Mouse (Mus musculus): ENCODE data around the gene Atp1a2. TPM values are rescaled to one million over a fixed set of nuclear protein-coding genes. Genes with fewer than 3 reads are reported as not detected.
A peak's percentile ranks its signal among the peaks of the same experiment; 100 is the strongest.

Atp1a2 gene
- polyA plus RNA-seq, 1 experiment, result 93.0 TPM

DNA sequence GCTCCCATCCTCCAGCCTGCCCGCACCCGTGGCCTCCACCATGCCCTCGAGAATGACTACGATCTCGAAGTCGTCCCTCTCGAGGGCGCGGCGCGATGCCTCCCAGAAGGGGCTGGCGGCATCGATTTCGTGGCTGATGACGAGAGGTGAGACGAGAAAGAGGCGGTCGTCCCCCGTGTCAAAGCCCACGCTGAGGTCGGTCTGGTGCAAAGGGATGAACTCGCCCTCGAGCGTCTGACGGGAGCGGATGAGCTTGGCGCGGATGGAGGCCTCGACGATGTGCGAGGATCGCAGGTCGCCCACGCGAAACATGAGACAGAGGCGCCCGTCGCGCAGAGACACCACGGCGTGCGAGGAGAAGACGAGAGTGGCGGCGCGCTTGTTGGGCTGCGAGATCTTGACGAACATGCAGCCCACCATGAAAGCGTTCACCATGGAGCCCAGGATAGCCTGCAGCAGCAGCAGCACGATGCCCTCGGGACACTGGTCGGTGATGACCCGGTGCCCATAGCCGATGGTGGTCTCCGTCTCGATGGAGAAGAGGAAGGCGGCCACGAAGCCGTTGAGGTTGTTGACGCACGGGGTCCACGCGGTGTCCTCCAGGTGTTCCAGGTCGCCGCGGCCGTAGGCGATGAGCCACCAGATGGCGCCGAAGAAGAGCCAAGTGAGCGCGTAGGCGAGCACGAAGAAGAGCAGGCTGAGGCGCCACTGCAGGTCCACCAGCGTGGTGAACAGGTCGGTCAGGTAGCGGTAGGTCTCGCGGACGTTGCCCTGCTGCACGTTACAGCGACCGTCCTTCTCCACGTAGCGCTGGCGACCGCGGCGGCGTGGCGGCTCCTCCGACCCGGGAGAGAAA is 28.0 kb upstream of the Atp1a2 start:
- no peak for TF ChIP-seq POLR2A (IDR thresholded peaks at IDR 0.05; ENCODE audit: borderline replicate concordance, extremely low read depth, low read depth, low read length)
- peak; percentile 37; the same call in 1 of the 2 replicates for TF ChIP-seq CTCF (IDR thresholded peaks at IDR 0.05; ENCODE audit: insufficient read depth, low read length)

DNA sequence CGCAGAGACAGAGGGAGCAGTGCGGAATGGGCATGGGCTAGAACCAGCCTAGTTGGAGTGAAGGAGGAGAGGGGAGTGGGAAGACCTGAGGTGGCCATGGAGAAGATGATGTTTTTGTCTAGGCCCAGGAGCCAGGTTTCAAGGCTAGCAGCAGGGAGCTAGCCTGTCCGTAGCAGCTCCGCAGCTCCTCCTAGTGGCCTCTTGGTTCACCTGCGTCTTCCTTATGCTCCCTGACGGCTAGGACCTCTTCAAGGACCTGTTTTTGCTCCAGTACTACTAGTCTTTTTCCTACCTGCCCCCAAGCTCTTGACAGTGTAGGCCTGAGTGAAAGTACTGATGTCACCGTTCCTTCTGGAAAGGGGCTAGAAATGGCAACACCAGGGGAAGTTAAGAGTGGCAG is 26.9 kb upstream of the Atp1a2 start:
- 19% methylated on average over 7 of the region's 7 CpGs for WGBS
- peak; percentile 70 for DNase-seq
- TF ChIP-seq POLR2A (IDR thresholded peaks at IDR 0.05; ENCODE audit: borderline replicate concordance, extremely low read depth, low read depth, low read length), result no peak
- peak; percentile 99 for TF ChIP-seq CTCF (IDR thresholded peaks at IDR 0.05; ENCODE audit: insufficient read depth, low read length)
- Histone ChIP-seq H3K4me1 (ENCODE audit: control insufficient read depth, insufficient read depth, low read length) (peaks cover 6% of the 10 kb centered on the region), H3K4me3 (replicated peaks; ENCODE audit: extremely low read depth, low read depth, low read length) (no peak overlapping the region)

More for the DNA sequence above, 28.0 kb upstream of the Atp1a2 start:
- H3K4me3 ChIP-seq (replicated peaks; ENCODE audit: extremely low read depth, low read depth, low read length), result peak overlapping the region; percentile 31
- DNase-seq, result peak; percentile 69
- 17% methylated on average over 94 of the region's 94 CpGs for WGBS
- peaks cover 6% of the 10 kb centered on the region for H3K4me1 ChIP-seq (ENCODE audit: control insufficient read depth, insufficient read depth, low read length)

DNA sequence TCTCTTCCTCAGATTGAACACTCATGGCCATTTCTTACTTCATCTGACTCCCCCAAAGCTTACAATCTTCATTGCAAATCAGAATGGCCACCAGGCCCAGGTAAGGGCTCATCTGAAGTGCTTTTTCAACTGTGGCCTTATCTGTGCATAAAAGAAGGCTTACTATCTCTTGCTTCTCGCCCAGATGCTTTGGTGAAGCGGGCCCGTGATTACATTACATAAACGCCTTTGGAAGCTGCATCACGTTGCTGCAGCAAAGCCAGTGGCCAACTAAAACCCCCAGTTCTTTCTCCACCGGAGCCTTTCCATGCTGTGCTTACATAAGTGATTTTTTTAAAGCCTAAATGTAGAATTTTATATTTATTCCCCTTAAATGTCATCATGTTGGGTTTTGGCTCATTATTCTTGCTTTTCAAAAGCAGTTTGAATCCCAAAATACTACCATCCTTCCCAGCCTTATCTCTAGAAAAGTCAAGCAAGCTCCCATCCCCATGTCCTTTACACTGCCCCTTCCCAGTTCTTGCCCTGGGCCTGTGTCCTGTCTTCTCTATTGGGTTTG is 26.0 kb upstream of the Atp1a2 start:
- WGBS, result 78% methylated on average over 6 of the region's 6 CpGs
- H3K4me1 ChIP-seq (ENCODE audit: control insufficient read depth, insufficient read depth, low read length), result peaks cover 6% of the 10 kb centered on the region

DNA sequence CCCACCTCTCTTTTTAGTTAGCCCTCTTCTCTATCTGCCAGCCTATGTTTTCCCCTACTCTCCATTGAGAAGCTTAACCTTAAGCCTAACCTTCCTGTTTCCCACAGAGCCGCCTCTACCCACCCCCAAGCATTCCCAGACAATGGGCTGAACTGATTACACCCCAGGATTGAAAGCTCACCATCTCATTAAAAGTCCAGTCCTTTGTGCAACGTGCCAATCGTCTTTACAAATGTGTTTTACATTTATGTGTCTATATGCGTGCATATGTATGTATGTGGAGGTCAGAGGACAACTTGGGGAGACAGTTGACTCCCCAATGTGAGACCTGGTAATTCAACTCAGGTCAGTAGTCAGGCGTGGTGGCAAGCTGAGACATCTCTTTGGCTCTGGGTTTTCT is 25.4 kb upstream of the Atp1a2 start:
- Histone ChIP-seq H3K4me3 (replicated peaks; ENCODE audit: extremely low read depth, low read depth, low read length) (no peak overlapping the region), H3K4me1 (ENCODE audit: control insufficient read depth, insufficient read depth, low read length) (peaks cover 6% of the 10 kb centered on the region)
- TF ChIP-seq POLR2A (IDR thresholded peaks at IDR 0.05; ENCODE audit: borderline replicate concordance, extremely low read depth, low read depth, low read length) (no peak), CTCF (IDR thresholded peaks at IDR 0.05; ENCODE audit: insufficient read depth, low read length) (no peak)
- DNase-seq, result no peak
- 60% methylated on average over 5 of the region's 5 CpGs for WGBS

More for the DNA sequence above, 26.0 kb upstream of the Atp1a2 start:
- TF ChIP-seq POLR2A (IDR thresholded peaks at IDR 0.05; ENCODE audit: borderline replicate concordance, extremely low read depth, low read depth, low read length) (no peak), CTCF (IDR thresholded peaks at IDR 0.05; ENCODE audit: insufficient read depth, low read length) (no peak)
- DNase-seq, result no peak
- H3K4me3 ChIP-seq (replicated peaks; ENCODE audit: extremely low read depth, low read depth, low read length), result no peak overlapping the region

DNA sequence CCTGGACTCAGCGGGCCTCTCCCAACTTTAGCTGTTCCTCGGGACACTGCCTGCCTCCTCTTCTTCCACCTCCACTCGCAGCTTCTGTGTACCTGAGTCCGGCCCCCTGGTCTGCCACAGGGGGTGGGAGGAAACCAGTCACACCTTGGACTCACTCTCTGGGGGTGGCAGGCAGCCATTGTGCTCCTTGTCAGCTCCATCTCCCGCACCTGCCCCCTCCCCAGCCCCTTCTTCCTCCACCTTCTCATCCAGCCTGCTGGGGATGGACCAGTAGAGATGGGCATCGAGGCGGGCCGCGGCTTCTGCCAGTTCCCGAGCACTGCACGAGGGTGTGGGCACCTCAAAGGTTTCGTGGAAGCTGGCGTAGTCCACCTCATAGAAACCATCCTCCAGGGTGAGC is 24.9 kb upstream of the Atp1a2 start:
- Histone ChIP-seq H3K4me3 (replicated peaks; ENCODE audit: extremely low read depth, low read depth, low read length) (no peak overlapping the region), H3K4me1 (ENCODE audit: control insufficient read depth, insufficient read depth, low read length) (peaks cover 6% of the 10 kb centered on the region)
- WGBS, result 64% methylated on average over 13 of the region's 13 CpGs
- TF ChIP-seq POLR2A (IDR thresholded peaks at IDR 0.05; ENCODE audit: borderline replicate concordance, extremely low read depth, low read depth, low read length) (no peak), CTCF (IDR thresholded peaks at IDR 0.05; ENCODE audit: insufficient read depth, low read length) (no peak)
- no peak for DNase-seq

DNA sequence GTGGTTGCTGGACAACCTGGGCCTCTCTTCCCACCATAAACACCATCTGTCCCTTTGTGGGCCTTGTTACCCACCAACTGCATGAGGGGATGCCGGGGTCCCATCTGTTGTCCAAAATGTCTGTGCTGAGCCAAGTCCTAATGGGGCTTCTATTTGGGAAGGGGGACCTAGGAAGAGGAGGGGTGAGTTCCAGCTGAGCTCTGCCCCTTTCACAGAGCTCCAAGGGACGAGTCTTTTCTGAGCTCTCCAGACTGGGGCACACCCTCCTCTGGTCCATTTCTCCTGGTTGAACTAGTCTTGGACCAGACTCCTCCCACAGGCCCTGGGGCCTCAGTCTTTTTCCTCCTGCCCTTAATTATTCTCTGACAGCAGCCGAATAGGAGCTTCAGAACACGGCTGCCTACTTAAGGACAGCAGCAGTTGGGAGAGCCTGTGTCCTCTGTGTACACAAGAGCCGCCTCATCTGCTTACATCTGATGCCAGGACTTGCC is 22.1 kb upstream of the Atp1a2 start:
- no peak overlapping the region for H3K4me3 ChIP-seq (replicated peaks; ENCODE audit: extremely low read depth, low read depth, low read length)
- no peak for TF ChIP-seq POLR2A (IDR thresholded peaks at IDR 0.05; ENCODE audit: borderline replicate concordance, extremely low read depth, low read depth, low read length)
- no peak for TF ChIP-seq CTCF (IDR thresholded peaks at IDR 0.05; ENCODE audit: insufficient read depth, low read length)
- no peaks in the 10 kb centered on the region for H3K4me1 ChIP-seq (ENCODE audit: control insufficient read depth, insufficient read depth, low read length)
- DNase-seq, result no peak
- WGBS, result 60% methylated on average over 5 of the region's 5 CpGs

DNA sequence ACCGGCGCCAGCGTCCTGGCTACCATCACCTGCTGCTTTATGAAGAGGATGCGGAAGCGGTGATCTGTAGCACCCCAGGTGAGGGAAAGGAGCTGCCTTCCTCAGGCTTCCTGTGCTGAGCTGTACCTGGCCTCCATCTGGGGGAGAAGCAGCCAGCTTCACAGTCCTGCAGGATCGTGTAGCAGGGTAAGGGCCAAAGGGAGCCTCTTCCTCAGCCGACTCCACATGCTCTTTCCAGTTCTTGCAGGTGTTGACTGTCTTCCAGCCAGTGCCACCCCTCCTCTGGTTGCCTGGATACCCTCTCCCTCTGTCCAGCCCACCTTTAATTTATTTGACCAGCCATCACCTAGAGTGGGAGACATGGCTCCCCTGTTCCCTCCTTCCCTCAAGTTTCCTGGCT is 21.5 kb upstream of the Atp1a2 start:
- TF ChIP-seq CTCF (IDR thresholded peaks at IDR 0.05; ENCODE audit: insufficient read depth, low read length), result no peak
- TF ChIP-seq POLR2A (IDR thresholded peaks at IDR 0.05; ENCODE audit: borderline replicate concordance, extremely low read depth, low read depth, low read length), result no peak
- H3K4me3 ChIP-seq (replicated peaks; ENCODE audit: extremely low read depth, low read depth, low read length), result no peak overlapping the region
- no peaks in the 10 kb centered on the region for H3K4me1 ChIP-seq (ENCODE audit: control insufficient read depth, insufficient read depth, low read length)
- DNase-seq, result no peak
- WGBS, result 86% methylated on average over 7 of the region's 7 CpGs

DNA sequence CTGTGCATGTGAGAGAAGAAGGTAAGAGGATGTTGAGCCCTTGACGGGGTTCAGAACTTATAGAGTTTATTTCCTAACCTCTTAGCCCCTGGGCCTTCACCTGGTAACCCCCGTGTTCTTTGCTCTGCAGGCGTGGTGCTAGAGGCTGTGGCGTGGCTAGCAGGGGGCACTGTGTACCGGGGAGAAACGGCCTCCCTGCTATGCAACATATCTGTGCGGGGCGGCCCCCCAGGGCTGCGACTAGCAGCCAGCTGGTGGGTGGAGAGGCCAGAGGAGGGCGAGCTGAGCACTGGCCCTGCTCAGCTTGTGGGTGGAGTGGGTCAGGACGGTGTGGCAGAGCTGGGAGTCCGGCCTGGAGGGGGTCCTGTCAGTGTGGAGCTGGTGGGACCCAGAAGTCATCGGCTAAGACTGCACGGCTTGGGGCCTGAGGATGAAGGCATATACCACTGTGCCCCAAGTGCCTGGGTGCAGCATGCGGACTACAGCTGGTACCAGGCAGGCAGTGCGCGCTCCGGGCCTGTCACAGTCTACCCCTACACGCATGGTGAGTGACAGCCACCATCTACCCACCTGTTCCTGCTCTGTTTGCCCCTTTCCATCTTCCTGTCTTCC is 20.7 kb upstream of the Atp1a2 start:
- TF ChIP-seq POLR2A (IDR thresholded peaks at IDR 0.05; ENCODE audit: borderline replicate concordance, extremely low read depth, low read depth, low read length) (no peak), CTCF (IDR thresholded peaks at IDR 0.05; ENCODE audit: insufficient read depth, low read length) (no peak)
- no peak for DNase-seq
- WGBS, result 89% methylated on average over 19 of the region's 19 CpGs
- H3K4me3 ChIP-seq (replicated peaks; ENCODE audit: extremely low read depth, low read depth, low read length), result no peak overlapping the region
- H3K4me1 ChIP-seq (ENCODE audit: control insufficient read depth, insufficient read depth, low read length), result no peaks in the 10 kb centered on the region

DNA sequence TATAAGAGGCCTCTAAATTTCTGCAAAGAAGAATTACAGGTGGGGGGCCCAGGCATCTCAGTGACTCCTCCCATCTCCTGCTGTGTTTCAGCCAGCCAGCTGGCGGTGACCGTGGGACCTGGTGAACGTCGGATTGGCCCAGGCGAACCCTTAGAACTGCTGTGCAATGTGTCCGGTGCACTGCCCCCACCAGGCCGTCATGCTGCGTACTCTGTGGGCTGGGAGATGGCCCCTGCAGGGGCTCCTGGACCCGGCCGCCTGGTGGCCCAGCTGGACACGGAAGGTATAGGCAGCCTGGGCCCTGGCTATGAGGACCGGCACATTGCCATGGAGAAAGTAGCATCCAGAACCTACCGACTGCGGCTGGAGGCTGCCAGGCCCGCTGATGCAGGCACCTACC is 20.1 kb upstream of the Atp1a2 start:
- no peak overlapping the region for H3K4me3 ChIP-seq (replicated peaks; ENCODE audit: extremely low read depth, low read depth, low read length)
- whole genome bisulfite sequencing, result 82% methylated on average over 15 of the region's 15 CpGs
- TF ChIP-seq POLR2A (IDR thresholded peaks at IDR 0.05; ENCODE audit: borderline replicate concordance, extremely low read depth, low read depth, low read length) (no peak), CTCF (IDR thresholded peaks at IDR 0.05; ENCODE audit: insufficient read depth, low read length) (no peak)

More for the DNA sequence above, 20.1 kb upstream of the Atp1a2 start:
- DNase-seq, result no peak
- H3K4me1 ChIP-seq (ENCODE audit: control insufficient read depth, insufficient read depth, low read length), result no peaks in the 10 kb centered on the region
